Mouse (Mus musculus): ENCODE measurements around the gene Tmem200b.

- TF ChIP-seq ZC3H11A (IDR thresholded peaks at IDR 0.05; ENCODE audit: borderline replicate concordance, low read depth, low read length): no peak
- TF ChIP-seq HCFC1 (IDR thresholded peaks at IDR 0.05; ENCODE audit: borderline replicate concordance, insufficient read depth, low read length): no peak
- TF ChIP-seq CHD2 (IDR thresholded peaks at IDR 0.05; ENCODE audit: low read depth, low read length): no peak
- TF ChIP-seq MAFK (IDR thresholded peaks at IDR 0.05; ENCODE audit: insufficient read depth, low read depth, low read length): no peak
- TF ChIP-seq ZNF384 (IDR thresholded peaks at IDR 0.05; ENCODE audit: low read depth, low read length): no peak
Measured at GRCm38 (mm10) chr4:131922404-131922803, 833 bp downstream of the Tmem200b start.
